Mouse (Mus musculus) stomach, postnatal 0 days (tissue): ENCODE measurements around the gene Gm49318.

Experiments
- CTCF ChIP-seq: IDR thresholded peaks from 2 replicates; pipeline ENCODE4 v1.5.1; 2016; ENCODE audit warnings: antibody characterized with exemption, low read depth, mild to moderate bottlenecking, moderate library complexity
- EP300 ChIP-seq: optimal IDR thresholded peaks from 2 replicates; pipeline ENCODE3; 2016; ENCODE audit warnings: antibody characterized with exemption

GRCm38 (mm10) chr9:22037826-22038225 lies 33.2 kb downstream of the Gm49318 start:
- no peak for TF ChIP-seq EP300
- no peak for TF ChIP-seq CTCF
